Mouse (Mus musculus) midbrain, embryonic 15.5 days (tissue): ENCODE measurements around the gene Gins3. TPM values are rescaled to one million over a fixed set of nuclear protein-coding genes. Genes with fewer than 3 reads are reported as not detected.
A peak's percentile ranks its signal among the peaks of the same experiment; 100 is the strongest.

Source experiments
- ATAC-seq: fragments of 200-750 bp; cut with Nextera tagmentation; replicated peaks from 2 replicates; pipeline ENCODE4 v1.8.0; 2017; ENCODE audit warnings: moderate TSS enrichment
- H3K27ac ChIP-seq: fragments of 300-500 bp; sonication (generic); 2 replicates; pipeline ENCODE4 v1.5.1; 2015; ENCODE audit warnings: mild to moderate bottlenecking, inconsistent platforms
- H3K27me3 ChIP-seq: fragments of 300-500 bp; sonication (generic); replicated peaks from 2 replicates; pipeline ENCODE4 v1.6.1; 2015; ENCODE audit warnings: inconsistent platforms
- H3K36me3 ChIP-seq: fragments of 300-500 bp; sonication (generic); replicated peaks from 2 replicates; pipeline ENCODE4 v1.6.1; 2015; ENCODE audit warnings: inconsistent platforms
- H3K4me1 ChIP-seq: fragments of 300-500 bp; sonication (generic); 2 replicates; pipeline ENCODE4 v1.6.1; 2015; ENCODE audit warnings: inconsistent platforms
- H3K4me2 ChIP-seq: fragments of 300-500 bp; sonication (generic); 2 replicates; pipeline ENCODE4 v1.6.1; 2015; ENCODE audit warnings: inconsistent platforms, mild to moderate bottlenecking, moderate library complexity
- H3K4me3 ChIP-seq: fragments of 300-500 bp; sonication (generic); 2 replicates; pipeline ENCODE4 v1.5.1; 2015; ENCODE audit warnings: mild to moderate bottlenecking, inconsistent platforms
- H3K9ac ChIP-seq: fragments of 300-500 bp; sonication (generic); 2 replicates; pipeline ENCODE4 v1.6.1; 2015; ENCODE audit warnings: mild to moderate bottlenecking, inconsistent platforms
- H3K9me3 ChIP-seq: fragments of 300-500 bp; sonication (generic); 2 replicates; pipeline ENCODE4 v1.6.1; 2016; ENCODE audit warnings: inconsistent platforms
- WGBS: fragments of 180-500 bp; shearing (Covaris S2); methylation state at CpG from one replicate; pipeline ENCODE4 v1.1.7; 2015; ENCODE audit warnings: mixed read lengths; 5-methylcytosine and 5-hydroxymethylcytosine counted together
- polyA plus RNA-seq: library from polyadenylated mRNA; unstranded; fragments of >200 nt; fragmentation: Nextera tagmentation; extraction: Ambion mirVana; gene quantifications from 2 replicates; pipeline ENCODE4 v1.2.1, GENCODE M21; 2015

Gene Gins3
- polyA plus RNA-seq, 1 experiment from 2014 or later = 6.6 TPM

GRCm38 (mm10) chr8:95676631-95677030 lies 43.4 kb downstream of the Gins3 start, which contains the start of gene Ndrg4:
Ndrg4 (plus strand) TSS chr8:95676980.
- Histone ChIP-seq H3K36me3 (no peaks in the 10 kb centered on the region), H3K9ac (peak within 1 kb of the TSS; percentile 69), H3K4me3 (peak within 1 kb of the TSS; percentile 70), H3K27ac (peak within 1 kb of the TSS; percentile 63), H3K27me3 (0 out of 2 replicates have a peak, but pooled peaks cover 6% of the 10 kb centered on the region), H3K4me2 (peak within 1 kb of the TSS; percentile 73), H3K9me3 (no peaks in the 10 kb centered on the region), H3K4me1 (peaks cover 25% of the 10 kb centered on the region)
- no peak for ATAC-seq
- 47% methylated on average over 9 of the region's 9 CpGs for WGBS

- peak; percentile 78 for ATAC-seq
- Histone ChIP-seq H3K4me1 (peaks cover 25% of the 10 kb centered on the region), H3K27ac (peak overlapping the region; percentile 63), H3K4me3 (peak overlapping the region; percentile 70), H3K9ac (peak overlapping the region; percentile 69), H3K4me2 (peak overlapping the region; percentile 73), H3K27me3 (0 out of 2 replicates have a peak, but pooled peaks cover 6% of the 10 kb centered on the region), H3K36me3 (no peaks in the 10 kb centered on the region), H3K9me3 (no peaks in the 10 kb centered on the region)
- WGBS = 1% methylated on average over 40 of the region's 48 CpGs
Observed at GRCm38 (mm10) chr8:95677591-95678023, 44.4 kb downstream of the Gins3 start.

- Histone ChIP-seq H3K27me3 (0 out of 2 replicates have a peak, but pooled peaks cover 6% of the 10 kb centered on the region), H3K27ac (peak overlapping the region; percentile 63), H3K9me3 (no peaks in the 10 kb centered on the region), H3K4me2 (peak overlapping the region; percentile 73), H3K4me3 (peak overlapping the region; percentile 70), H3K9ac (peak overlapping the region; percentile 69), H3K36me3 (no peaks in the 10 kb centered on the region), H3K4me1 (peaks cover 25% of the 10 kb centered on the region)
- under 1% methylated on average over 58 of the region's 70 CpGs for whole genome bisulfite sequencing
- ATAC-seq = peak; percentile 59
Observed at GRCm38 (mm10) chr8:95678024-95678611, 44.9 kb downstream of the Gins3 start.

- no peak for ATAC-seq
- Histone ChIP-seq H3K4me2 (no peak overlapping the region), H3K9ac (no peak overlapping the region), H3K4me3 (no peak overlapping the region), H3K27ac (no peak overlapping the region), H3K36me3 (no peaks in the 10 kb centered on the region), H3K27me3 (no peaks in the 10 kb centered on the region), H3K9me3 (no peaks in the 10 kb centered on the region), H3K4me1 (no peaks in the 10 kb centered on the region)
- WGBS = 76% methylated on average over 10 of the region's 10 CpGs
Observed at GRCm38 (mm10) chr8:95688073-95688672, 54.9 kb downstream of the Gins3 start.

GRCm38 (mm10) chr8:95690929-95691541 lies 57.8 kb downstream of the Gins3 start:
- no peak overlapping the region for H3K27ac ChIP-seq
- no peaks in the 10 kb centered on the region for H3K9me3 ChIP-seq
- no peak for ATAC-seq
- no peaks in the 10 kb centered on the region for H3K36me3 ChIP-seq
- no peak overlapping the region for H3K4me2 ChIP-seq
- H3K9ac ChIP-seq = no peak overlapping the region
- no peaks in the 10 kb centered on the region for H3K27me3 ChIP-seq
- H3K4me1 ChIP-seq = peaks cover 16% of the 10 kb centered on the region
- H3K4me3 ChIP-seq = no peak overlapping the region
- WGBS = 82% methylated on average over 13 of the region's 13 CpGs

GRCm38 (mm10) chr8:95694631-95695030 lies 61.4 kb downstream of the Gins3 start:
- Histone ChIP-seq H3K4me1 (peaks cover 31% of the 10 kb centered on the region), H3K36me3 (no peaks in the 10 kb centered on the region), H3K9me3 (no peaks in the 10 kb centered on the region), H3K9ac (no peak overlapping the region), H3K4me3 (no peak overlapping the region), H3K27me3 (peaks cover 8% of the 10 kb centered on the region), H3K4me2 (peak overlapping the region; percentile 9; the same call in 1 of the 2 replicates), H3K27ac (no peak overlapping the region)
- 11% methylated on average over 6 of the region's 6 CpGs for WGBS
- no peak for ATAC-seq

Other genes starting within 250 kb of the Gins3 start
- 120 and 121 TPM in 2 replicates for gene Cfap20, start 198.6 kb upstream of the Gins3 start, polyA plus RNA-seq
- gene Csnk2a2, start 143.4 kb upstream of the Gins3 start, polyA plus RNA-seq = 9.8 and 10.2 TPM in 2 replicates
- gene Ccdc113, start 99.4 kb upstream of the Gins3 start, polyA plus RNA-seq = 1.2 and 1.3 TPM in 2 replicates
- gene Prss54, start 57.1 kb upstream of the Gins3 start, polyA plus RNA-seq = not detected in 2 replicates
- gene Ndrg4, start 43.5 kb downstream of the Gins3 start, polyA plus RNA-seq = 379 and 386 TPM in 2 replicates
- 30.7 and 31.9 TPM in 2 replicates for gene Setd6, start 82.4 kb downstream of the Gins3 start, polyA plus RNA-seq
- gene Cnot1, start 174.0 kb downstream of the Gins3 start, polyA plus RNA-seq = 48.8 and 50.8 TPM in 2 replicates
- 196 and 201 TPM in 2 replicates for gene Sap18b, start 191.9 kb downstream of the Gins3 start, polyA plus RNA-seq
- 30.3 and 32.2 TPM in 2 replicates for gene Slc38a7, start 220.1 kb downstream of the Gins3 start, polyA plus RNA-seq